Mouse (Mus musculus) cerebral cortex, adult 2 months (tissue): ENCODE results near the gene Traf3ip2.

ENCODE experiments used
- WGBS: fragments of 180-500 bp; shearing (Covaris S2); methylation state at CpG from one replicate; pipeline ENCODE4 v1.1.7; 2018; 5-methylcytosine and 5-hydroxymethylcytosine counted together

Traf3ip2 gene

DNA sequence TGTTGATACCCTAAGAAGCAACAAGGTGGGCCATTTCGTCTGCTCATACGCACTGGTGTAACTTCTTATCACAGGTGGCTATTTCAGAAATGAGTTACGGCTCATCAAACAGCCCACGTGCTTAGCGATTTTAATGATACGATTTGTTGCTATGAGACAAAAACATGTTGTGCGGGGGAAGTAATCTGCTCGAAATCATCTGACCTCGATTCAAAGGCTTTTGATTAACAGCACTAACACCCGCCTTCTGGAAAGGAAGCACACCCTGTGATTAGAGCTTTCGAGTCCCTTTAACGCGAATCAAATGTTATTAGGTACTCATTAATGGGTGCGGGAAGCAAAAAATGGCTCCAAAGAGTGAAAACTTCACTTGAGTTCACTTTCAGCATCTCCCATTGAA is 18.9 kb downstream of the Traf3ip2 start:
- WGBS, result 63% methylated on average over 14 of the region's 14 CpGs

GRCm38 (mm10) chr10:39633379-39633778 is 20.6 kb downstream of the Traf3ip2 start:
- 95% methylated on average over 6 of the region's 6 CpGs for WGBS

GRCm38 (mm10) chr10:39634423-39635101 is 21.8 kb downstream of the Traf3ip2 start:
- 91% methylated on average over 13 of the region's 13 CpGs for WGBS

- 93% methylated on average over 3 of the region's 3 CpGs for WGBS
These were observed 26.1 kb downstream of the Traf3ip2 start for GRCm38 (mm10) chr10:39638862-39639261.

GRCm38 (mm10) chr10:39639783-39640182 is 27.0 kb downstream of the Traf3ip2 start:
- 72% methylated on average over 5 of the region's 5 CpGs for WGBS

DNA sequence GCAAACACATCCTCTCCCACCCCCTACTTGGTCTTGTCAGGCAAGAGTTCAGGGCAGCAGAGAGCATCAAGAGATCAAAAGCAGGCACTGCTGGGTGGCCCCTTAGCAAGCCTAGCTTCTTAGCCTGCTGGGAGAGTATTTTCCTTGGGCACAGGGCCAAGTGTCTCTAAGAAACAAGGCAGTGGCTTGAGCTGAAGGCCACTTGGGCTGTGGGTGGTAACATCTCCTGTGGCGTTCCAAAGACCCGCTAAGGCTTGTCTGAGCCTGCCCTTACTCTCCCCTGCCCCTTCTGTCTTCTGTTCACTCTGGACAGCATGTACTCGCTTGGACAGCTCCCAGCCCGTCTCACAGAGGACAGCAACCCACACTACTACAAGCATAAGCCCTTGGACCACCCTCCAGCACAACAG is 28.1 kb downstream of the Traf3ip2 start:
- 63% methylated on average over 4 of the region's 4 CpGs for WGBS

DNA sequence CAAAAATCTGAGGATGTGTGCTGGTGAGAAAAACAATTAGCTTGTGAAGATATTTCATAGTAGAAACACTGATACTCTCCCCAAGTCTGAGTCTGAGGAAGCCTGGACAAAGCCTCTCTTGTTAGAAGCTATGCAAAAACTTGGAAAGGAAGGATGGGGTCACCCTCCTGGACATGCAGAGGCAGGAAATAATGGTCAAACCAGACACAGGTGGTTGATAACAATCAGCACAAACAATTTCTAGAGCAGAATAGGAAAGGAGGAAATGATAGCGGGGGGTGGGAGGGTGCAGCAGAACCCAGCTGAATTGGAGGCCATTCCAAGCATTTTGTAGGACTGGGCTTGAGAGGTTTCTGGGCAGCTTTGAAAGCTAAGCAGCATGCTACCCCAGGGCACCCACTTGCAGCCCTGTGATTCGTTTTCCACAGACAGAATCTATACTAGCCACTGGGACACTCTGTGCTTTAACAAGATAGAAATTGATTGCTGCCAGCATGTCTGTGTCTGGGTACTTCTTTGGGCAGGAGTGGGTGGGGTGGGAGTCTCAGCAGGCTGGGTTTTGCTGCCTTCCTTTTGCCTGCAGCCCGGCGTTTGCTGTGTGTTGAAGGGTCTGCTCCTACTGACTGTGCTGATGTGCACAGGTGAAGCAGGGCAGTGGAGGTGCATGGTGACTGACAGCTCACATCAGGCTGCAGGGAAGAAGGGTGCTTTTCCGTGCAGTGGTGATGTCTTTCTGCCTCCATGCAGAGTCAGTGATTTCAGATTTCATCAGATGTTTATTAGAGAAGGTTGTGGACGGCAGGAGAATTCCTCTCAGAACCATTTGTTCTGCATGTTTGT is 33.3 kb downstream of the Traf3ip2 start:
- 42% methylated on average over 6 of the region's 6 CpGs for WGBS

- 47% methylated on average over 14 of the region's 14 CpGs for WGBS
These were observed 33.9 kb downstream of the Traf3ip2 start for GRCm38 (mm10) chr10:39646629-39647019.

- WGBS, result 74% methylated on average over 1 of the region's 1 CpGs
These were observed 34.4 kb downstream of the Traf3ip2 start for GRCm38 (mm10) chr10:39647118-39647517.

DNA sequence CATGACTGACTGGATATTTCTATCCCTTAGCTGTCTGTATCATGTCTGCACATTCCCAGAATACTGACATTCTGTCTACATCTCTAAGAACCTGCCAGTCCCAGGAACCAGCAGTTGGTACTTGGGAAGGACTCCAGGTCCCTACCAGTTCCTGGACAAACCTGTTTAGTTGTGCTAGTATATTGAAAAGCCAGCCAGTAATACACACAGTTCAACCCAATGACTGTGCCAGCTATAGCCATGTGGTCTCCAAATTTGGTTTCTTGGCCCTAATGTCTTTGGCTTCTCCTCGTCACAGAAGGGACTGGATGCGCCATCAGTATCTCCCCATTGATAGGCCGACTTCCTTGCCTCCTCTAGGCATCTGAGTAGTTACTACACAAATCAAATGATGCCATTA is 35.5 kb downstream of the Traf3ip2 start:
- 94% methylated on average over 3 of the region's 3 CpGs for WGBS

DNA sequence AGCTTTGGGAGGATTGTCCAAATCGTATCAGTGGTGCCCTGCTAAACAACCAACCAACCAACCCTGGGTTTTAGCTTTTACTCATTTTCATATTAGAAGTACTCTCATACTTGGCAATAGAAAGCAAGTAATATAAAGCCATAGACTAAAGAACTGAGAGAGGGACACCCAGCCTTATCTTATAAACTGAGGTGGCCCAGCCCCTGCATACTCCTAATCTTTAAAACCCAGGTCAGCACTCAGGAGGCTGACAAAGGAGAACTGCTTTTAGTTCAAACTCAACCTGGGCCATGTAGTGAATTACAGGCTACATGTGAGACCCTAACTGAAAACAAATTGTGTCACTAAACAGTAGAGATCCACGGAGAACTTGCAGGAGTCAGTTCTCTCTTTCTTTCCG is 36.8 kb downstream of the Traf3ip2 start:
- 97% methylated on average over 3 of the region's 3 CpGs for WGBS

DNA sequence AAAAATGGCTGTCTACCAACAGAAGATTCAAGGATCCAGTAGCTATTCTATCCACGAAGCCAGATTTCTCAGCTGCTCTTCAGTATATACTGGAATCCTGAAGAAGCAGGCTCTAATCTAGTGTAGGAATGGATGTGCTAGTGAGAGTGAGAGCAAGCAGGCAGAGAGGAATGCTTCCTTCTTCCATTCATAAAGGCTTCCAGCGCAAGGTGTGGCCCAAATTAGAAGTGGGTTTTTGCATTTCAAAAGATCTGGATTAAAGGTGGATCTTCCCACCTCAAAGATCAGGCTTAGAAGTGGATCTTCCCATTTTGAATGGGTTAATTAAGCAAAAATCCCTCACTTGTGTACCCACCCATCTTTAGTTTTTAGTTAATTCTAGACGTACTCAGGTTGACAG is 37.6 kb downstream of the Traf3ip2 start:
- 95% methylated on average over 3 of the region's 3 CpGs for WGBS

- WGBS, result 61% methylated on average over 8 of the region's 8 CpGs
These were observed 41.3 kb downstream of the Traf3ip2 start for GRCm38 (mm10) chr10:39654001-39654416.

DNA sequence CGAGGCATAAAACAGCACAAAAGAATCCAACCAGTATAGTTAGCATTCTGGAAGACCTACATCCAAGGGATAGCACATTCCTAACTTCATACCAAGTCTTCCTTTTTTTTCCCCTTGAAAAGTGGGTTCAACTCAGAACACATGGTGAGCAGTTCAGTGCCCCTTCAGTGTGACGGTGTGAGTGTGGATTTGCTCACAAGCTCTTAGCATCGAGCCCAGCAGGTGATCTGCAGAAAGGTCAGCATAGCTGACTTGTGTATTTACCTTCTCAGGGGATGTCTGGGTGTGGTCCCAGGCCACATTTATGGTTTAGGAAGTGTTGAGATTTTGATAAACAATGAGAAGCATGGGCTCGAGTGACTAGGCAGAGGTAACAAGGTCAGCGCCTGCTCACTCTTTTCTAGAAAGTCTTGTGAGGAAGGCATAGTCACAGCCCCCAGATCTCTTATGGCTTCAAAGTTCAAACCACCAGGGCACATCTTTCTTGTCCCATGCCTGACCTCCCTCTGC is 46.2 kb downstream of the Traf3ip2 start:
- WGBS, result 59% methylated on average over 5 of the region's 5 CpGs

GRCm38 (mm10) chr10:39659411-39660268 is 46.9 kb downstream of the Traf3ip2 start:
- WGBS, result 23% methylated on average over 11 of the region's 11 CpGs

DNA sequence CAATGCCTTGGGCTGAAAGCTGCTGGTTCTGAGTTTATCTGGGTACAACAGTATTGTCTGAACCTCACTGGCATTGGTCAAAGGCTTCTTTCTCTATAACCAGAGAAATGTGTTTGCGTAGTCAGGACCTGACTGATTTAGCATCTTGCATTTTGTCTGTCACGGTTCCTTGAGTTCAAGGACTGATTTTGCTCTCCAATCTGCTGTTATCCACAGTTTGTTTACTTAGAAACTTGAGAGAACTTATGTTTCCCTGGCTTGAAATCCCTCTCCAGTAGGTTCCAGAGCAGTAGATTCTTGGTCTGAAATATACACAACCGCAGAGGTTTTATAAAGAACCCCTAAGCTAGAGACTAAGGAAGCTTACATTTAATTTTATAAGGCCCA is 47.5 kb downstream of the Traf3ip2 start:
- WGBS, result 66% methylated on average over 3 of the region's 3 CpGs

DNA sequence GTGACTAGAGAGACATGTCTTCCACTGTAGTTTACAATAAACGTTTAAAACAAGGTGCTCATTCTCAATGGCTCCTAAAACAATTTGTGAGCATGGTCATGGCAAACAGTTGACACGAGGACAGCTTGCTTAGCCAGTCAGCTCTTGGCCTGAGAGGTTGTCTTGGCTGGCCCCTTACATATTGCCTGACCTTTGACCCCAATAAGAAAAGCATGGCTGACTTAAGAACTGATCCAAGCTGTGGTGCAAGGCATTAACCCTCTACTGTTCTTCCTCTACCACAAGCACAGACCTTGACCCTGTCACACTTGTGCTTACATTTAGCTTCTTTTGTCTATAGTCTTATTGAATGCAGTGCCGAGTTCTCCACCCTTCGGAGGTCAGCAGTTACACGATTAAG is 48.0 kb downstream of the Traf3ip2 start:
- 79% methylated on average over 5 of the region's 5 CpGs for WGBS

GRCm38 (mm10) chr10:39665071-39665502 is 52.4 kb downstream of the Traf3ip2 start:
- WGBS, result 62% methylated on average over 4 of the region's 4 CpGs

- 83% methylated on average over 3 of the region's 3 CpGs for WGBS
These were observed 53.3 kb downstream of the Traf3ip2 start for GRCm38 (mm10) chr10:39666027-39666426.

- 84% methylated on average over 1 of the region's 1 CpGs for WGBS
These were observed 58.7 kb downstream of the Traf3ip2 start for GRCm38 (mm10) chr10:39671451-39671850.

DNA sequence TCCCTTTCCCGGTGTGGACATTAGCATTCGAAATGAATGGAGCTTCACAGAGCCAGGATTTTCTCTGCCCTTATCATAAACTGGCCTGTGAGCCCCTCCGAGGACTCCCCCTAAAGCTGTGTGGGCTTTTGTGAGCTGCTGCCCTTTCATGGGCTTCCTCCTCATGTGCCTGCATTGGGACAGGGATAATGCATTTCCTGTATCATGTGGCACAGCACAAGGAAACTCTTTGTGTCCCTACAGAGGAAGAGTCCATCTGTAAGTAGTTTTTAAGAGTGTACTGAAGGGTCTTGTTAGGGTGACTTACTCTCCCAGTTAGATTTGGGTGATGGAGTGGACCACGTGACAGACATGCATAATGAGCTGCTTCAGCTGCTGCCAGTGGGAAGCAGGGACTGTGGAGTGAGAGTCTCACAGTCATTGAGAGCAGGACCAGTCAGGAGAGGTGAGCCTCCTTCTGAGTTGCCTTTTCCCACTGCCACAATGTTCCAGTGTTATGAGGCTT is 59.9 kb downstream of the Traf3ip2 start:
- WGBS, result 43% methylated on average over 4 of the region's 4 CpGs

- 61% methylated on average over 3 of the region's 3 CpGs for WGBS
These were observed 61.4 kb downstream of the Traf3ip2 start for GRCm38 (mm10) chr10:39674106-39674505.
